Mouse (Mus musculus) liver, embryonic 12.5 days (tissue): ENCODE results near the gene Camta1. TPM values are rescaled to one million over a fixed set of nuclear protein-coding genes. Genes with fewer than 3 reads are reported as not detected.
A peak's percentile ranks its signal among the peaks of the same experiment; 100 is the strongest.

Experiments used
- ATAC-seq: fragments of 200-750 bp; cut with Nextera tagmentation; 2 replicates; pipeline ENCODE4 v1.8.0; 2017; ENCODE audit warnings: moderate number of reproducible peaks, mild to moderate bottlenecking, moderate library complexity
- H3K27ac ChIP-seq: fragments of 300-500 bp; sonication (generic); 2 replicates; pipeline ENCODE4 v1.5.1; 2016; ENCODE audit warnings: mild to moderate bottlenecking
- H3K27me3 ChIP-seq: fragments of 300-500 bp; sonication (generic); replicated peaks from 2 replicates; pipeline ENCODE4 v1.6.1; 2016; ENCODE audit warnings: mild to moderate bottlenecking, moderate library complexity
- H3K36me3 ChIP-seq: fragments of 300-500 bp; sonication (generic); 2 replicates; pipeline ENCODE4 v1.6.1; 2016; ENCODE audit warnings: mild to moderate bottlenecking, moderate library complexity
- H3K4me1 ChIP-seq: fragments of 300-500 bp; sonication (generic); 2 replicates; pipeline ENCODE4 v1.6.1; 2016
- H3K4me2 ChIP-seq: fragments of 300-500 bp; sonication (generic); 2 replicates; pipeline ENCODE4 v1.6.1; 2016; ENCODE audit warnings: mild to moderate bottlenecking, moderate library complexity
- H3K4me3 ChIP-seq: fragments of 300-500 bp; sonication (generic); 2 replicates; pipeline ENCODE4 v1.5.1; 2016; ENCODE audit warnings: mild to moderate bottlenecking, moderate library complexity
- H3K9ac ChIP-seq: fragments of 300-500 bp; sonication (generic); 2 replicates; pipeline ENCODE4 v1.6.1; 2016; ENCODE audit warnings: mild to moderate bottlenecking, moderate library complexity
- H3K9me3 ChIP-seq: fragments of 300-500 bp; sonication (generic); replicated peaks from 2 replicates; pipeline ENCODE4 v1.6.1; 2016; ENCODE audit warnings: mild to moderate bottlenecking, moderate library complexity
- WGBS: fragments of 180-500 bp; shearing (Covaris S2); methylation state at CpG from one replicate; pipeline ENCODE4 v1.1.7; 2016; ENCODE audit not compliant: insufficient replicate concordance; 5-methylcytosine and 5-hydroxymethylcytosine counted together
- polyA plus RNA-seq: library from polyadenylated mRNA; unstranded; fragments of >200 nt; fragmentation: Nextera tagmentation; extraction: Ambion mirVana; gene quantifications from 2 replicates; pipeline ENCODE4 v1.2.1, GENCODE M21; 2016

Camta1 gene
- polyA plus RNA-seq, 1 experiment from 2014 or later, result 49.6 TPM

DNA sequence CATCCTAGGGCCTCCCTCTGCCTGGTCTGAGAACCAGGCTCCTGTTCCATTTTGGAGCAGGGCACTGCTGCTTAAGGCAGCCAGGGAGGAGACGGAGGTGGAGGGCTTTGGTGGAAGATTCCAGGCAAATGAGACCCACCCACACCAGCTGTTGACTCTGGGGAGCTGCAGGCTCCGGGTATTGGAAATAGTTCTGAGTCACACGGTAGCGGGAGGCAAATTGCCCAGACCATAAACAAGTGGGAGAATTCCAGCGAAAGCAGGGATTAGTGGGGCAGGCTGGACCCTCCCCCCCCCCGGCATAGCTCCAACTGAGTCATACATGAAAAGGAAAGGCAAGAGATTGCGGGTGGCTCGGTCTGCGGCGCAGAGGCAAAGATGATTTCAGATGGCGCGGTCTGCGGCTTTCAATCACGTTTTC, 450.0 kb downstream of the Camta1 start:
- Histone ChIP-seq H3K9me3 (no peaks in the 10 kb centered on the region), H3K27ac (no peak overlapping the region), H3K27me3 (no peaks in the 10 kb centered on the region), H3K4me3 (no peak overlapping the region), H3K4me2 (no peak overlapping the region), H3K36me3 (no peaks in the 10 kb centered on the region), H3K4me1 (peaks cover 3% of the 10 kb centered on the region; the same call in 1 of the 2 replicates), H3K9ac (no peak overlapping the region)
- ATAC-seq, result no peak
- WGBS, result 42% methylated on average over 14 of the region's 14 CpGs

GRCm38 (mm10) chr4:151411016-151411415, 450.7 kb downstream of the Camta1 start:
- H3K4me2 ChIP-seq, result no peak overlapping the region

DNA sequence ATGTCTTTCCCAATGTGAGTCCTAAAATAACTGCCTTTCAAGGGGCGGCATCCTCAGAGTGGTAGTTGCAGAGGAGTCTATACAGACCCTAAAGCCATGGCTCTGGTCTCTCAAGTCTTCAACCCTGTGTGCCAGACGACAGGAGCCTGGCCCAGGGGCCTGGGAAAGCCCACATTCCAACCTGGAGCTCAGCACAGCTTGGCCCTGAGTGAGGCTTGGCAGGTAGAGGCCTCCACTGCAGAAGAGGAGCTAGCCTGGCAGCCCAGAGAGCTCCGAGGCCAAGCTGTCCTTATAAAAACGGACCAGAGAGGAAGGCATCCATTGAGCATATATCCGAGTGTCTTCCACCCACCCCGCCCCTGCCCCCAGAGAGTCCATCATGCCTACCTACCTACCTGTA, 452.4 kb downstream of the Camta1 start:
- Histone ChIP-seq H3K9me3 (no peaks in the 10 kb centered on the region), H3K36me3 (no peaks in the 10 kb centered on the region), H3K9ac (no peak overlapping the region), H3K27ac (no peak overlapping the region), H3K27me3 (no peaks in the 10 kb centered on the region), H3K4me3 (no peak overlapping the region), H3K4me1 (no peaks in the 10 kb centered on the region), H3K4me2 (no peak overlapping the region)
- 41% methylated on average over 6 of the region's 6 CpGs for WGBS
- ATAC-seq, result no peak

More at GRCm38 (mm10) chr4:151411016-151411415, 450.7 kb downstream of the Camta1 start:
- no peak for ATAC-seq
- Histone ChIP-seq H3K4me3 (no peak overlapping the region), H3K4me1 (peaks cover 3% of the 10 kb centered on the region; the same call in 1 of the 2 replicates), H3K27me3 (no peaks in the 10 kb centered on the region), H3K9ac (no peak overlapping the region), H3K9me3 (no peaks in the 10 kb centered on the region), H3K27ac (no peak overlapping the region), H3K36me3 (no peaks in the 10 kb centered on the region)
- WGBS, result 58% methylated on average over 3 of the region's 3 CpGs

DNA sequence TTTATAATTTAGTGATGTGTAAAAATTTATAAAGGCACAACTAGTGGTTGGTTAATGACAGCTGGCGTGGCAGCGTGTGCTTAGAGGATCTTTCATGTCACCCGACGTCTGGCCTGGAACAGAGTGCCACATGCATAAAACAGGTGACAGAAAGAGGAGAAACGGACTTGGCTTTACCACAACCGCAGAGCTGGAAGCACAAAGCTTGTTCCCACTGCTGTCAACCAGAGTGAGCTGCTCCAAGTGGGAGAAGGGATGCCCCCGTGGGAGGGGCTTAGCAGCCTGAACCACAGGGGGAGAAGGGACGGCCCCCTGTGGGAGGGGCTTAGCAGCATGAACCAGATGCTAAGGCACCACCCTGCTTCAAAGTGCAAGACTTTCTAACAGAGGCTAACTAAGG, 452.9 kb downstream of the Camta1 start:
- Histone ChIP-seq H3K4me3 (no peak overlapping the region), H3K4me1 (no peaks in the 10 kb centered on the region), H3K27ac (no peak overlapping the region), H3K9ac (no peak overlapping the region), H3K27me3 (no peaks in the 10 kb centered on the region), H3K36me3 (no peaks in the 10 kb centered on the region), H3K4me2 (no peak overlapping the region), H3K9me3 (no peaks in the 10 kb centered on the region)
- 38% methylated on average over 8 of the region's 8 CpGs for WGBS
- ATAC-seq, result no peak

DNA sequence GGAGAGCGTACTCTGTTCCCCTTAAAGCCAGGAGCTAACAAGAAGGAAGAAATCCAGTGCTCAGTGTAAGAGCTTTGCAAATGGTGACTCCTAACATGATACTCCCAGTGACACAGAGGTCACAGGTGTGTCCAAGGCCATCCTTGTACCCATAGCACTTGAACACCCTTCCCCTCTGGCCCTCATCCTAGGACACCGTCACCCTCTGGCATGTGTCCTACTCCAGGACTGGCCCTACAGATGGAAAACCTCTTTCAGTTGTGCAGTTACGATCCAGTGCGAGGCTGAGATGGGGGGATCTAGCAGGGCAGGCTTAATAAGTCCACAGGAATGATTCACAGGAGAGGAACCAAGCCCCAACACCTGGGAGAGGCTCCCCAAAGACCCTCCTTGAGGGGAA, 453.4 kb downstream of the Camta1 start:
- H3K36me3 ChIP-seq, result no peaks in the 10 kb centered on the region
- no peak overlapping the region for H3K9ac ChIP-seq
- no peaks in the 10 kb centered on the region for H3K4me1 ChIP-seq
- ATAC-seq, result no peak
- no peaks in the 10 kb centered on the region for H3K27me3 ChIP-seq
- 75% methylated on average over 4 of the region's 4 CpGs for WGBS
- no peak overlapping the region for H3K27ac ChIP-seq
- H3K4me2 ChIP-seq, result no peak overlapping the region
- no peak overlapping the region for H3K4me3 ChIP-seq
- no peaks in the 10 kb centered on the region for H3K9me3 ChIP-seq

DNA sequence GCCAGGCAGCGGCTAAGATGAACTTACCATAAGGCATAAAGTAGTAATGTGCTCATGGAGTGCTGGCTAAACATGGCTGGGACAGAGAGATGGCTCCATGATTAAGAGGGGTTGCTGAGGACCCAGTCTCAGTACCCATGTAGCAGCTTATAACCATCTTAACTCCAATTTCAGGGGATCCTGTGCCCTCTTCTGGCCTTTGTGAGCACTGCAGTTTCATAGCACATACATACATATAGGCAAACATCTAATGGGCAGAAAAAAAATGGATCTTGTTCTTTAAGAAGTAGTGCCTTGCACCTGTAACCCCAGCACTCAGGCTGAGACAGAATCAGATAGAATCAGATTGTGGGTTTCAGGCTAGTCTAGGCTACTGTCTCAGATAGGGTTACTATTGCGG, 454.5 kb downstream of the Camta1 start:
- Histone ChIP-seq H3K36me3 (no peaks in the 10 kb centered on the region), H3K27me3 (no peaks in the 10 kb centered on the region), H3K4me2 (no peak overlapping the region), H3K4me1 (no peaks in the 10 kb centered on the region), H3K27ac (no peak overlapping the region), H3K9ac (no peak overlapping the region), H3K4me3 (no peak overlapping the region), H3K9me3 (no peaks in the 10 kb centered on the region)
- ATAC-seq, result no peak
- WGBS, result 89% methylated on average over 2 of the region's 2 CpGs

DNA sequence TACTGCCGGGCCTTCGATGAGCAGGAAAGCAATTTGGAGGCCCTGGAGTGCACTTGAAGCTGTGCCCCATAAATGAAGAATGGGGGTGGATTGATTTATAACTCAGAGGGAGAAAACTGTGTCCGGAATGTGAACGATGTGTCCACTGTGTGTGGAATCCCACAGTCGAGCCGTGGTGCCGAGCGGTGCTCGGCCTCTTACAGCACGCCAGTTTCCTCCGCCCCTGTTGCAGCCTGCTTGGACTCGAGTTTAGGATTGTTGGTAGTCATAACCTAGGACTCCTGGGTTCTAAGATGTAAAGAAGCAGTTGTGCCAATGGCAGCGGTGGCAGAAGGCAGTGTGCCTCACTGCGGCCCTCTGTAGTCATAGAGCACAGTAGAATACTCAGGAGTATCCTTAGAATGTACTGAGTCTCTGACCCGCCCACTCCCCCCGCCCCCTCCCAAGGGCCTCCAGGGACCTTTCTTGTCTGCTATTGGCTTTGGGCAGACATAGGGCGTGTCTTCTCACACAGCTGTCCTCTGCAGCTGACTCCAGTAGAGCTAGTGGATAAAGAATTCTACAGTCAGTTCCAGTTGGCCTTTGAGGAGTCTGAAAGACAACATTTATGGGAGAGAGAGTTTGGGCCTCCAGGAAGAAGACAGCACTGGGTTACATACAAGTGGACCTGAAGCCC, 457.0 kb downstream of the Camta1 start:
- Histone ChIP-seq H3K36me3 (no peaks in the 10 kb centered on the region), H3K4me2 (no peak overlapping the region), H3K9me3 (no peaks in the 10 kb centered on the region), H3K4me3 (no peak overlapping the region), H3K27ac (no peak overlapping the region), H3K4me1 (no peaks in the 10 kb centered on the region), H3K9ac (no peak overlapping the region), H3K27me3 (no peaks in the 10 kb centered on the region)
- no peak for ATAC-seq
- WGBS, result 62% methylated on average over 17 of the region's 17 CpGs

DNA sequence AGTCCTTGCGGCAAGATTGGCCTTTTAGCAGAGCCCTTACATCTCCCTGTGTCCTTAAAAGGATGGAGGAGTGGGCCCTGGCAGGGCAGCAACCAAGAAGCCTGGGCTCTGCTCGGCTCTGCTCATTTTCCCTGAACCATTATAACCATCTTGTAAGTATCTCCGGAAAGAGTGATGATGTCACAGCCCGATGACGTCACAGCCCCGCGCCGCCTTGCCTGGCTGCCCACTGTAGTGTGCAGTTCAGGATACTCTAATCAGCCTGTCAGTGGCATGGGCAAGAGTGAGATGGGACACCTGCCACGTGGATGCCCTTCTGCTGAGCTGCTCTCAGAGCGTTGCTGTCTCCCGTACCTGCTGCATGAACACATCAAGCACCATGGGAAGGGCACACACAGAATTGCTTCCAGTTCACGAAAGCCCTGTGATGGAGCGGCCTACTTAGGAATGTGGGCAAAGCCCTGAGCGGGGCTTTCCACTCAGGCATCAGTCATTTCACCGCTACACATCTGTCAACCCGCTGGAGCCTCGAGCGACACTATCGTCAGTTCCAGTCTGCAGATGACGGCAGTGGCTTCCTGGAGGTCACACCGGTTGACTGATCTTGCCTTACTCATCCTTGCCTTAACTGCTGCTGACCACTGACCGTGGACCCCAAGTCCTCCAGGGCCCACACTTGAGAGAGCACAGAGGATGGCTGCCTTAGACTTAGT, 459.8 kb downstream of the Camta1 start:
- Histone ChIP-seq H3K4me2 (no peak overlapping the region), H3K9ac (no peak overlapping the region), H3K9me3 (no peaks in the 10 kb centered on the region), H3K4me3 (no peak overlapping the region), H3K4me1 (no peaks in the 10 kb centered on the region), H3K36me3 (no peaks in the 10 kb centered on the region), H3K27me3 (no peaks in the 10 kb centered on the region), H3K27ac (no peak overlapping the region)
- ATAC-seq, result no peak
- WGBS, result 75% methylated on average over 22 of the region's 22 CpGs

GRCm38 (mm10) chr4:151396536-151396935, 465.1 kb downstream of the Camta1 start:
- Histone ChIP-seq H3K4me3 (no peak overlapping the region), H3K36me3 (no peaks in the 10 kb centered on the region), H3K4me1 (no peaks in the 10 kb centered on the region), H3K27me3 (no peaks in the 10 kb centered on the region), H3K9ac (no peak overlapping the region), H3K27ac (no peak overlapping the region), H3K9me3 (no peaks in the 10 kb centered on the region), H3K4me2 (no peak overlapping the region)
- 76% methylated on average over 7 of the region's 7 CpGs for WGBS
- ATAC-seq, result no peak

GRCm38 (mm10) chr4:151389345-151389744, 472.3 kb downstream of the Camta1 start:
- H3K4me1 ChIP-seq, result no peaks in the 10 kb centered on the region
- H3K27me3 ChIP-seq, result peaks cover 23% of the 10 kb centered on the region
- H3K4me2 ChIP-seq, result no peak overlapping the region
- no peaks in the 10 kb centered on the region for H3K36me3 ChIP-seq
- H3K9ac ChIP-seq, result no peak overlapping the region
- no peak overlapping the region for H3K4me3 ChIP-seq
- ATAC-seq, result no peak
- no peak overlapping the region for H3K27ac ChIP-seq
- WGBS, result 71% methylated on average over 11 of the region's 11 CpGs
- H3K9me3 ChIP-seq, result no peaks in the 10 kb centered on the region

- ATAC-seq, result no peak
- 4% methylated on average over 24 of the region's 24 CpGs for WGBS
- 0 out of 2 replicates have a peak overlapping the region, but pooled peaks have one; percentile 23 for H3K9ac ChIP-seq
Measured at GRCm38 (mm10) chr4:151386701-151387451, 474.8 kb downstream of the Camta1 start.

More at GRCm38 (mm10) chr4:151386701-151387451, 474.8 kb downstream of the Camta1 start:
- peak overlapping the region; percentile 43 for H3K4me3 ChIP-seq
- no peaks in the 10 kb centered on the region for H3K9me3 ChIP-seq
- H3K4me2 ChIP-seq, result peak overlapping the region; percentile 58
- no peak overlapping the region for H3K27ac ChIP-seq
- H3K27me3 ChIP-seq, result peaks cover 23% of the 10 kb centered on the region
- H3K36me3 ChIP-seq, result no peaks in the 10 kb centered on the region
- no peaks in the 10 kb centered on the region for H3K4me1 ChIP-seq
